Mouse (Mus musculus): ENCODE measurements at regions not wholly inside any gene's neighbourhood (a gene's known extent, or its start where the extent isn't known, plus 50 kb on each side); places are given as distances from the start of the nearest gene placed in this dataset.

GRCm38 (mm10) chr16:76773466-76773865, 240.0 kb upstream of the Usp25 start:
- no peak for TF ChIP-seq POLR2A (IDR thresholded peaks at IDR 0.05; ENCODE audit: low read depth, low read length)
- TF ChIP-seq CTCF (conservative IDR thresholded peaks at IDR 0.05; ENCODE audit: insufficient read depth, insufficient read length, low read depth, low read length): no peak

Data from kidney, adult 2 months (tissue).